Mouse (Mus musculus): ENCODE results near the gene Spsb2. TPM values are rescaled to one million over a fixed set of nuclear protein-coding genes. Genes with fewer than 3 reads are reported as not detected.

Spsb2 gene
- polyA plus RNA-seq, 1 experiment, result 22.4 TPM

GRCm38 (mm10) chr6:124770511-124770910 lies 38.0 kb upstream of the Spsb2 start:
- Histone ChIP-seq H3K4me3 (replicated peaks; ENCODE audit: extremely low read depth, low read depth, low read length) (no peak overlapping the region), H3K4me1 (ENCODE audit: control insufficient read depth, insufficient read depth, low read length) (no peaks in the 10 kb centered on the region)
- DNase-seq, result no peak
- WGBS, result 84% methylated on average over 15 of the region's 15 CpGs
- TF ChIP-seq CTCF (IDR thresholded peaks at IDR 0.05; ENCODE audit: insufficient read depth, low read length), result no peak
- TF ChIP-seq POLR2A (IDR thresholded peaks at IDR 0.05; ENCODE audit: borderline replicate concordance, extremely low read depth, low read depth, low read length), result no peak

- 1% methylated on average over 23 of the region's 23 CpGs for WGBS
- peak; percentile 51 for DNase-seq
- peaks cover 3% of the 10 kb centered on the region; the same call in 1 of the 2 replicates for H3K4me1 ChIP-seq (ENCODE audit: control insufficient read depth, insufficient read depth, low read length)
- no peak for TF ChIP-seq POLR2A (IDR thresholded peaks at IDR 0.05; ENCODE audit: borderline replicate concordance, extremely low read depth, low read depth, low read length)
- TF ChIP-seq CTCF (IDR thresholded peaks at IDR 0.05; ENCODE audit: insufficient read depth, low read length), result no peak
- peak within 1 kb of the TSS; percentile 69 for H3K4me3 ChIP-seq (replicated peaks; ENCODE audit: extremely low read depth, low read depth, low read length)
Observed at GRCm38 (mm10) chr6:124779222-124779983, 29.1 kb upstream of the Spsb2 start, which contains the start of gene Lrrc23. Gene Lrrc23, minus strand, starts transcription at chr6:124779727.

- H3K4me1 ChIP-seq (ENCODE audit: control insufficient read depth, insufficient read depth, low read length), result peaks cover 3% of the 10 kb centered on the region; the same call in 1 of the 2 replicates
- 14% methylated on average over 10 of the region's 10 CpGs for WGBS
- TF ChIP-seq POLR2A (IDR thresholded peaks at IDR 0.05; ENCODE audit: borderline replicate concordance, extremely low read depth, low read depth, low read length) (no peak), CTCF (IDR thresholded peaks at IDR 0.05; ENCODE audit: insufficient read depth, low read length) (no peak)
- no peak for DNase-seq
- peak overlapping the region; percentile 52 for H3K4me3 ChIP-seq (replicated peaks; ENCODE audit: extremely low read depth, low read depth, low read length)
Observed at GRCm38 (mm10) chr6:124779984-124780416, 28.5 kb upstream of the Spsb2 start.

- DNase-seq, result no peak
- 84% methylated on average over 7 of the region's 7 CpGs for WGBS
- TF ChIP-seq POLR2A (IDR thresholded peaks at IDR 0.05; ENCODE audit: borderline replicate concordance, extremely low read depth, low read depth, low read length), result no peak
- TF ChIP-seq CTCF (IDR thresholded peaks at IDR 0.05; ENCODE audit: insufficient read depth, low read length), result no peak
- no peak overlapping the region for H3K4me3 ChIP-seq (replicated peaks; ENCODE audit: extremely low read depth, low read depth, low read length)
- peaks cover 3% of the 10 kb centered on the region; the same call in 1 of the 2 replicates for H3K4me1 ChIP-seq (ENCODE audit: control insufficient read depth, insufficient read depth, low read length)
Observed at GRCm38 (mm10) chr6:124780917-124781316, 27.5 kb upstream of the Spsb2 start.

- H3K4me1 ChIP-seq (ENCODE audit: control insufficient read depth, insufficient read depth, low read length), result peaks cover 3% of the 10 kb centered on the region; the same call in 1 of the 2 replicates
- TF ChIP-seq POLR2A (IDR thresholded peaks at IDR 0.05; ENCODE audit: borderline replicate concordance, extremely low read depth, low read depth, low read length), result no peak
- no peak for TF ChIP-seq CTCF (IDR thresholded peaks at IDR 0.05; ENCODE audit: insufficient read depth, low read length)
- peak; percentile 24 for DNase-seq
- WGBS, result 16% methylated on average over 6 of the region's 6 CpGs
- no peak overlapping the region for H3K4me3 ChIP-seq (replicated peaks; ENCODE audit: extremely low read depth, low read depth, low read length)
Observed at GRCm38 (mm10) chr6:124782436-124782835, 26.0 kb upstream of the Spsb2 start.

GRCm38 (mm10) chr6:124786756-124787420 lies 21.6 kb upstream of the Spsb2 start:
- 46% methylated on average over 8 of the region's 8 CpGs for WGBS
- Histone ChIP-seq H3K4me3 (replicated peaks; ENCODE audit: extremely low read depth, low read depth, low read length) (no peak overlapping the region), H3K4me1 (ENCODE audit: control insufficient read depth, insufficient read depth, low read length) (no peaks in the 10 kb centered on the region)
- DNase-seq, result no peak
- TF ChIP-seq CTCF (IDR thresholded peaks at IDR 0.05; ENCODE audit: insufficient read depth, low read length) (no peak), POLR2A (IDR thresholded peaks at IDR 0.05; ENCODE audit: borderline replicate concordance, extremely low read depth, low read depth, low read length) (no peak)

GRCm38 (mm10) chr6:124787722-124788121 lies 20.7 kb upstream of the Spsb2 start:
- H3K4me1 ChIP-seq (ENCODE audit: control insufficient read depth, insufficient read depth, low read length), result no peaks in the 10 kb centered on the region
- H3K4me3 ChIP-seq (replicated peaks; ENCODE audit: extremely low read depth, low read depth, low read length), result no peak overlapping the region
- DNase-seq, result no peak
- WGBS, result 53% methylated on average over 10 of the region's 10 CpGs
- no peak for TF ChIP-seq POLR2A (IDR thresholded peaks at IDR 0.05; ENCODE audit: borderline replicate concordance, extremely low read depth, low read depth, low read length)
- no peak for TF ChIP-seq CTCF (IDR thresholded peaks at IDR 0.05; ENCODE audit: insufficient read depth, low read length)

GRCm38 (mm10) chr6:124789519-124789918 lies 18.9 kb upstream of the Spsb2 start:
- TF ChIP-seq POLR2A (IDR thresholded peaks at IDR 0.05; ENCODE audit: borderline replicate concordance, extremely low read depth, low read depth, low read length) (no peak), CTCF (IDR thresholded peaks at IDR 0.05; ENCODE audit: insufficient read depth, low read length) (no peak)
- WGBS, result 74% methylated on average over 4 of the region's 4 CpGs
- no peak for DNase-seq
- no peaks in the 10 kb centered on the region for H3K4me1 ChIP-seq (ENCODE audit: control insufficient read depth, insufficient read depth, low read length)
- no peak overlapping the region for H3K4me3 ChIP-seq (replicated peaks; ENCODE audit: extremely low read depth, low read depth, low read length)

GRCm38 (mm10) chr6:124790121-124790520 lies 18.3 kb upstream of the Spsb2 start:
- no peak for TF ChIP-seq CTCF (IDR thresholded peaks at IDR 0.05; ENCODE audit: insufficient read depth, low read length)
- no peak for TF ChIP-seq POLR2A (IDR thresholded peaks at IDR 0.05; ENCODE audit: borderline replicate concordance, extremely low read depth, low read depth, low read length)
- Histone ChIP-seq H3K4me1 (ENCODE audit: control insufficient read depth, insufficient read depth, low read length) (no peaks in the 10 kb centered on the region), H3K4me3 (replicated peaks; ENCODE audit: extremely low read depth, low read depth, low read length) (no peak overlapping the region)
- no peak for DNase-seq
- 51% methylated on average over 4 of the region's 4 CpGs for WGBS

Measured in lung, adult 2 months (tissue).